Mouse (Mus musculus): ENCODE measurements around the gene Ptprcap. TPM values are rescaled to one million over a fixed set of nuclear protein-coding genes. Genes with fewer than 3 reads are reported as not detected.

Ptprcap gene
- total and polyA plus RNA-seq, 2 experiments from 2014 or later = 0.48 to 1.2 TPM

- H3K27me3 ChIP-seq (ENCODE audit: insufficient read depth, low read length) = no peaks in the 10 kb centered on the region
- TF ChIP-seq CTCF (IDR thresholded peaks at IDR 0.05; ENCODE audit: low read depth) = no peak
- no peaks in the 10 kb centered on the region for H3K9me3 ChIP-seq (ENCODE audit: low read length)
- no peak overlapping the region for H3K4me3 ChIP-seq (ENCODE audit: low read depth, low read length)
- no peak overlapping the region for H3K9ac ChIP-seq
- no peaks in the 10 kb centered on the region for H3K4me1 ChIP-seq (ENCODE audit: insufficient read depth)
- H3K4me2 ChIP-seq (ENCODE audit: low read depth) = no peak overlapping the region
- no peak overlapping the region for H3K27ac ChIP-seq (ENCODE audit: low read depth, low read length)
- DNase-seq (no peak), ATAC-seq (no peak)
- WGBS = 88% methylated on average over 18 of the region's 18 CpGs
- H3K36me3 ChIP-seq (ENCODE audit: insufficient read depth) = no peaks in the 10 kb centered on the region
These were observed 10.8 kb upstream of the Ptprcap start for GRCm38 (mm10) chr19:4142416-4143173.

- H3K4me2 ChIP-seq (ENCODE audit: low read depth) = no peak within 1 kb of the TSS
- peaks cover 1% of the 10 kb centered on the region; the same call in 1 of the 2 replicates for H3K4me1 ChIP-seq (ENCODE audit: insufficient read depth)
- no peaks in the 10 kb centered on the region for H3K36me3 ChIP-seq (ENCODE audit: insufficient read depth)
- no peak within 1 kb of the TSS for H3K9ac ChIP-seq
- no peak within 1 kb of the TSS for H3K4me3 ChIP-seq (ENCODE audit: low read depth, low read length)
- no peak within 1 kb of the TSS for H3K27ac ChIP-seq (ENCODE audit: low read depth, low read length)
- DNase-seq (no peak), ATAC-seq (no peak)
- no peaks in the 10 kb centered on the region for H3K27me3 ChIP-seq (ENCODE audit: insufficient read depth, low read length)
- TF ChIP-seq CTCF (IDR thresholded peaks at IDR 0.05; ENCODE audit: low read depth) = no peak
- no peaks in the 10 kb centered on the region for H3K9me3 ChIP-seq (ENCODE audit: low read length)
- 85% methylated on average over 7 of the region's 7 CpGs for WGBS
These were observed 9.6 kb upstream of the Ptprcap start, which contains the start of gene Cabp4 for GRCm38 (mm10) chr19:4143759-4144268. TSS of gene Cabp4 (minus strand) at chr19:4144033.

GRCm38 (mm10) chr19:4144550-4145498, 8.6 kb upstream of the Ptprcap start:
- Histone ChIP-seq H3K27me3 (ENCODE audit: insufficient read depth, low read length) (no peaks in the 10 kb centered on the region), H3K4me3 (ENCODE audit: low read depth, low read length) (no peak overlapping the region), H3K4me2 (ENCODE audit: low read depth) (no peak overlapping the region), H3K27ac (ENCODE audit: low read depth, low read length) (no peak overlapping the region), H3K4me1 (ENCODE audit: insufficient read depth) (peaks cover 8% of the 10 kb centered on the region; the same call in 1 of the 2 replicates), H3K9me3 (ENCODE audit: low read length) (no peaks in the 10 kb centered on the region), H3K9ac (no peak overlapping the region), H3K36me3 (ENCODE audit: insufficient read depth) (no peaks in the 10 kb centered on the region)
- DNase-seq = no peak
- WGBS = 83% methylated on average over 16 of the region's 16 CpGs
- no peak for ATAC-seq
- TF ChIP-seq CTCF (IDR thresholded peaks at IDR 0.05; ENCODE audit: low read depth) = no peak

DNA sequence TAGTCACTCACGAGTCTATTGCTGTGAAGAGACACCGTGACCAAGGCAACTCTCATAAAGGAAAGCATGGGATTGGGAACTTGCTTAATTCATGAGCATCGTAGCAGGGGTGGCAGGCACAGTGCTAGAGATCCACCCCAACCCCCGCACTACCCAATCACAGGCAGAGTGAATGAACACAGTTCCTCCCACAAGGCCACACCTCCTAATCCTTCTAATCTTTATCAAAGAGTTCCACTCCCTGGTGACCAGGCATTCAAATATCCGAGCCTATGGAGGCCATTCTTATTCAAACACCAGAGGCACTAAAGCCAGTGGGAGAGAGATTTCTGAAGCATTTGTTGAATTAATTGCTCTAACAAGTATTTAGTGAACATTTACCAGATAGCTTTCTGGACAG, 7.5 kb upstream of the Ptprcap start:
- Histone ChIP-seq H3K9ac (no peak overlapping the region), H3K27ac (ENCODE audit: low read depth, low read length) (no peak overlapping the region), H3K4me2 (ENCODE audit: low read depth) (no peak overlapping the region), H3K9me3 (ENCODE audit: low read length) (no peaks in the 10 kb centered on the region), H3K27me3 (ENCODE audit: insufficient read depth, low read length) (no peaks in the 10 kb centered on the region), H3K36me3 (ENCODE audit: insufficient read depth) (peaks cover 9% of the 10 kb centered on the region; the same call in 1 of the 2 replicates), H3K4me1 (ENCODE audit: insufficient read depth) (peaks cover 8% of the 10 kb centered on the region; the same call in 1 of the 2 replicates), H3K4me3 (ENCODE audit: low read depth, low read length) (no peak overlapping the region)
- TF ChIP-seq CTCF (IDR thresholded peaks at IDR 0.05; ENCODE audit: low read depth) = no peak
- WGBS = 83% methylated on average over 5 of the region's 5 CpGs
- ATAC-seq (no peak), DNase-seq (no peak)

- peaks cover 10% of the 10 kb centered on the region; the same call in 1 of the 2 replicates for H3K36me3 ChIP-seq (ENCODE audit: insufficient read depth)
- WGBS = 63% methylated on average over 12 of the region's 12 CpGs
- H3K9me3 ChIP-seq (ENCODE audit: low read length) = no peaks in the 10 kb centered on the region
- DNase-seq = no peak
- no peak overlapping the region for H3K27ac ChIP-seq (ENCODE audit: low read depth, low read length)
- H3K4me3 ChIP-seq (ENCODE audit: low read depth, low read length) = no peak overlapping the region
- no peak for TF ChIP-seq CTCF (IDR thresholded peaks at IDR 0.05; ENCODE audit: low read depth)
- H3K9ac ChIP-seq = no peak overlapping the region
- H3K4me1 ChIP-seq (ENCODE audit: insufficient read depth) = peaks cover 8% of the 10 kb centered on the region; the same call in 1 of the 2 replicates
- H3K4me2 ChIP-seq (ENCODE audit: low read depth) = no peak overlapping the region
- ATAC-seq = no peak
- H3K27me3 ChIP-seq (ENCODE audit: insufficient read depth, low read length) = no peaks in the 10 kb centered on the region
These were observed 6.9 kb upstream of the Ptprcap start for GRCm38 (mm10) chr19:4146366-4147021.

DNA sequence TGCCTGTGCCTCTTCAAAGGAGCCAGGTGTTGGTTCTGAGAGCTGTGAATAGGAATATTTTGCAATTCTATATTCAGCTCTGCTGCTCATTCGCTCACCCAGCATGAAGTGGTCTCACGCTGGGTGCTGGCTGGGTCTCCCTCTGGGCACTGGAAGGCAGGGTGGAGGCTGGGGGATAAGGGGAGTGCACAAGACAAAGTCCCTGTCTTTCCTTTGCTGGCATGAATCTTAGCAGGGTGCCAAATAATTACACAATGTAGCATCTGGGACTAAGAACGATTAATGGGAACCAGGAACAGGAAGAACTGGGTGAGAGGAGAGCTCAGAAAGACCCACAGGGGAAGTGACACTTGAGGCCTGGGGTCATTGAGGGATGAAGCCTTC, 6.4 kb upstream of the Ptprcap start:
- H3K36me3 ChIP-seq (ENCODE audit: insufficient read depth) = peaks cover 10% of the 10 kb centered on the region; the same call in 1 of the 2 replicates
- no peak for TF ChIP-seq CTCF (IDR thresholded peaks at IDR 0.05; ENCODE audit: low read depth)
- H3K9ac ChIP-seq = no peak overlapping the region
- H3K4me2 ChIP-seq (ENCODE audit: low read depth) = no peak overlapping the region
- H3K4me3 ChIP-seq (ENCODE audit: low read depth, low read length) = no peak overlapping the region
- WGBS = 52% methylated on average over 3 of the region's 3 CpGs
- no peak overlapping the region for H3K27ac ChIP-seq (ENCODE audit: low read depth, low read length)
- H3K4me1 ChIP-seq (ENCODE audit: insufficient read depth) = peaks cover 8% of the 10 kb centered on the region; the same call in 1 of the 2 replicates
- no peaks in the 10 kb centered on the region for H3K27me3 ChIP-seq (ENCODE audit: insufficient read depth, low read length)
- H3K9me3 ChIP-seq (ENCODE audit: low read length) = no peaks in the 10 kb centered on the region
- ATAC-seq = no peak
- DNase-seq = no peak
